Mouse (Mus musculus) embryonic facial prominence, embryonic 13.5 days (tissue): ENCODE data around the gene Ndufa7. TPM values are rescaled to one million over a fixed set of nuclear protein-coding genes. Genes with fewer than 3 reads are reported as not detected.

Source experiments
- ATAC-seq: fragments of 200-750 bp; cut with Nextera tagmentation; 2 replicates; pipeline ENCODE4 v1.8.0; 2017; ENCODE audit warnings: low read depth; ENCODE audit not compliant: insufficient number of reproducible peaks, insufficient read depth, low FRiP score, low TSS enrichment
- H3K27ac ChIP-seq: fragments of 300-500 bp; sonication (generic); 2 replicates; pipeline ENCODE4 v1.5.1; 2015; ENCODE audit warnings: moderate library complexity, mild to moderate bottlenecking, inconsistent platforms
- H3K27me3 ChIP-seq: fragments of 300-500 bp; sonication (generic); 2 replicates; pipeline ENCODE4 v1.6.1; 2015; ENCODE audit warnings: mild to moderate bottlenecking, inconsistent platforms
- H3K36me3 ChIP-seq: fragments of 300-500 bp; sonication (generic); 2 replicates; pipeline ENCODE4 v1.6.1; 2015; ENCODE audit warnings: mild to moderate bottlenecking, inconsistent platforms
- H3K4me1 ChIP-seq: fragments of 300-500 bp; sonication (generic); 2 replicates; pipeline ENCODE4 v1.6.1; 2015; ENCODE audit warnings: inconsistent platforms
- H3K4me2 ChIP-seq: fragments of 300-500 bp; sonication (generic); 2 replicates; pipeline ENCODE4 v1.6.1; 2015; ENCODE audit warnings: moderate library complexity, mild to moderate bottlenecking, inconsistent platforms
- H3K4me3 ChIP-seq: fragments of 300-500 bp; sonication (generic); 2 replicates; pipeline ENCODE4 v1.5.1; 2015; ENCODE audit warnings: mild to moderate bottlenecking, inconsistent platforms
- H3K9ac ChIP-seq: fragments of 300-500 bp; sonication (generic); 2 replicates; pipeline ENCODE4 v1.6.1; 2015; ENCODE audit warnings: mild to moderate bottlenecking, inconsistent platforms
- H3K9me3 ChIP-seq: fragments of 300-500 bp; sonication (generic); 2 replicates; pipeline ENCODE4 v1.6.1; 2016; ENCODE audit warnings: inconsistent platforms
- WGBS: fragments of 180-500 bp; shearing (Covaris S2); methylation state at CpG from one replicate; pipeline ENCODE4 v1.1.7; 2015; ENCODE audit warnings: mixed read lengths; 5-methylcytosine and 5-hydroxymethylcytosine counted together
- polyA plus RNA-seq: library from polyadenylated mRNA; unstranded; fragments of >200 nt; fragmentation: Nextera tagmentation; extraction: Ambion mirVana; gene quantifications from 2 replicates; pipeline ENCODE4 v1.2.1, GENCODE M21; 2015

Ndufa7 gene
- polyA plus RNA-seq: 464 and 506 TPM in 2 replicates

- peak within 1 kb of the TSS; percentile 79 for H3K4me3 ChIP-seq
- H3K9ac ChIP-seq: peak within 1 kb of the TSS; percentile 88
- H3K27me3 ChIP-seq: no peaks in the 10 kb centered on the region
- H3K27ac ChIP-seq: peak within 1 kb of the TSS; percentile 91
- peak; percentile 89 for ATAC-seq
- peak within 1 kb of the TSS; percentile 95 for H3K4me2 ChIP-seq
- under 1% methylated on average over 51 of the region's 51 CpGs for WGBS
- H3K36me3 ChIP-seq: peaks cover 53% of the 10 kb centered on the region
- no peaks in the 10 kb centered on the region for H3K9me3 ChIP-seq
- peaks cover 45% of the 10 kb centered on the region for H3K4me1 ChIP-seq
Measured at GRCm38 (mm10) chr17:33824084-33824996, at the start of gene Ndufa7, which contains the start of gene Rps28. TSS of gene Ndufa7 (plus strand) at chr17:33824572. TSS of gene Rps28 (minus strand) at chr17:33824562.

GRCm38 (mm10) chr17:33774573-33775155 is 49.7 kb upstream of the Ndufa7 start:
- Histone ChIP-seq H3K27me3 (no peaks in the 10 kb centered on the region), H3K4me1 (peaks cover 21% of the 10 kb centered on the region), H3K4me2 (no peak overlapping the region), H3K27ac (no peak overlapping the region), H3K36me3 (peaks cover 47% of the 10 kb centered on the region), H3K9me3 (no peaks in the 10 kb centered on the region), H3K9ac (no peak overlapping the region), H3K4me3 (no peak overlapping the region)
- no peak for ATAC-seq
- 87% methylated on average over 8 of the region's 8 CpGs for WGBS

- peaks cover 27% of the 10 kb centered on the region for H3K4me1 ChIP-seq
- no peak overlapping the region for H3K27ac ChIP-seq
- no peaks in the 10 kb centered on the region for H3K27me3 ChIP-seq
- H3K4me2 ChIP-seq: no peak overlapping the region
- no peak overlapping the region for H3K9ac ChIP-seq
- ATAC-seq: no peak
- H3K9me3 ChIP-seq: no peaks in the 10 kb centered on the region
- H3K4me3 ChIP-seq: no peak overlapping the region
- H3K36me3 ChIP-seq: peaks cover 47% of the 10 kb centered on the region
- WGBS: 94% methylated on average over 4 of the region's 4 CpGs
Measured at GRCm38 (mm10) chr17:33775287-33775686, 49.1 kb upstream of the Ndufa7 start.

GRCm38 (mm10) chr17:33779271-33779966 is 45.0 kb upstream of the Ndufa7 start:
- Histone ChIP-seq H3K27ac (peak overlapping the region; percentile 94), H3K9me3 (no peaks in the 10 kb centered on the region), H3K4me2 (peak overlapping the region; percentile 84), H3K4me1 (peaks cover 61% of the 10 kb centered on the region), H3K36me3 (peaks cover 43% of the 10 kb centered on the region), H3K4me3 (peak overlapping the region; percentile 55), H3K9ac (0 out of 2 replicates have a peak overlapping the region, but pooled peaks have one; percentile 16), H3K27me3 (no peaks in the 10 kb centered on the region)
- peak; percentile 91 for ATAC-seq
- 18% methylated on average over 9 of the region's 9 CpGs for WGBS

- ATAC-seq: no peak
Measured at GRCm38 (mm10) chr17:33779967-33780295, 44.4 kb upstream of the Ndufa7 start.

GRCm38 (mm10) chr17:33780431-33780830 is 43.9 kb upstream of the Ndufa7 start:
- no peaks in the 10 kb centered on the region for H3K27me3 ChIP-seq
- peak overlapping the region; percentile 74 for H3K9ac ChIP-seq
- no peak for ATAC-seq
- peak overlapping the region; percentile 94 for H3K27ac ChIP-seq
- H3K4me3 ChIP-seq: peak overlapping the region; percentile 55
- H3K4me2 ChIP-seq: peak overlapping the region; percentile 84
- peaks cover 33% of the 10 kb centered on the region for H3K36me3 ChIP-seq
- H3K9me3 ChIP-seq: no peaks in the 10 kb centered on the region
- H3K4me1 ChIP-seq: peaks cover 61% of the 10 kb centered on the region
- 78% methylated on average over 5 of the region's 5 CpGs for WGBS

More at GRCm38 (mm10) chr17:33779967-33780295, 44.4 kb upstream of the Ndufa7 start:
- no peaks in the 10 kb centered on the region for H3K27me3 ChIP-seq
- H3K9me3 ChIP-seq: no peaks in the 10 kb centered on the region
- 56% methylated on average over 5 of the region's 5 CpGs for WGBS
- H3K9ac ChIP-seq: peak overlapping the region; percentile 16; the same call in 1 of the 2 replicates
- peak overlapping the region; percentile 55 for H3K4me3 ChIP-seq
- peaks cover 38% of the 10 kb centered on the region for H3K36me3 ChIP-seq
- H3K4me2 ChIP-seq: peak overlapping the region; percentile 84
- peaks cover 61% of the 10 kb centered on the region for H3K4me1 ChIP-seq
- H3K27ac ChIP-seq: peak overlapping the region; percentile 94

- Histone ChIP-seq H3K27ac (peak within 1 kb of the TSS; percentile 94), H3K27me3 (no peaks in the 10 kb centered on the region), H3K4me2 (peak within 1 kb of the TSS; percentile 84), H3K4me3 (peak within 1 kb of the TSS; percentile 55), H3K9me3 (no peaks in the 10 kb centered on the region), H3K4me1 (peaks cover 61% of the 10 kb centered on the region), H3K36me3 (peaks cover 24% of the 10 kb centered on the region), H3K9ac (peak within 1 kb of the TSS; percentile 74)
- 1% methylated on average over 50 of the region's 50 CpGs for WGBS
- ATAC-seq: peak; percentile 28; the same call in 1 of the 2 replicates
Measured at GRCm38 (mm10) chr17:33781124-33781977, 43.0 kb upstream of the Ndufa7 start, which contains the start of gene Angptl4. TSS of gene Angptl4 (minus strand) at chr17:33781830.

- H3K4me3 ChIP-seq: peak overlapping the region; percentile 55
- peaks cover 17% of the 10 kb centered on the region for H3K36me3 ChIP-seq
- WGBS: 33% methylated on average over 4 of the region's 4 CpGs
- no peaks in the 10 kb centered on the region for H3K27me3 ChIP-seq
- no peak for ATAC-seq
- H3K9me3 ChIP-seq: no peaks in the 10 kb centered on the region
- peak overlapping the region; percentile 74 for H3K9ac ChIP-seq
- H3K27ac ChIP-seq: peak overlapping the region; percentile 94
- peak overlapping the region; percentile 84 for H3K4me2 ChIP-seq
- peaks cover 61% of the 10 kb centered on the region for H3K4me1 ChIP-seq
Measured at GRCm38 (mm10) chr17:33782067-33782466, 42.3 kb upstream of the Ndufa7 start.

GRCm38 (mm10) chr17:33783408-33783807 is 41.0 kb upstream of the Ndufa7 start:
- H3K4me3 ChIP-seq: no peak overlapping the region
- peak overlapping the region; percentile 16 for H3K27ac ChIP-seq
- peaks cover 51% of the 10 kb centered on the region for H3K4me1 ChIP-seq
- H3K36me3 ChIP-seq: peaks cover 3% of the 10 kb centered on the region
- H3K4me2 ChIP-seq: no peak overlapping the region
- H3K27me3 ChIP-seq: no peaks in the 10 kb centered on the region
- H3K9me3 ChIP-seq: no peaks in the 10 kb centered on the region
- H3K9ac ChIP-seq: no peak overlapping the region
- no peak for ATAC-seq

- WGBS: 87% methylated on average over 2 of the region's 2 CpGs
- ATAC-seq: no peak
- no peaks in the 10 kb centered on the region for H3K27me3 ChIP-seq
- no peak overlapping the region for H3K4me3 ChIP-seq
- peaks cover 38% of the 10 kb centered on the region for H3K4me1 ChIP-seq
- no peak overlapping the region for H3K9ac ChIP-seq
- H3K9me3 ChIP-seq: no peaks in the 10 kb centered on the region
- H3K36me3 ChIP-seq: no peaks in the 10 kb centered on the region
- H3K27ac ChIP-seq: no peak overlapping the region
- H3K4me2 ChIP-seq: no peak overlapping the region
Measured at GRCm38 (mm10) chr17:33784939-33785338, 39.4 kb upstream of the Ndufa7 start.
